Mouse (Mus musculus): ENCODE results near the gene Cyp2c54. TPM values are rescaled to one million over a fixed set of nuclear protein-coding genes. Genes with fewer than 3 reads are reported as not detected.

Gene Cyp2c54
- total RNA-seq (2023), result not detected in 2 replicates

GRCm38 (mm10) chr19:40073701-40074100 is at the start of gene Cyp2c54:
Cyp2c54 (minus strand) TSS chr19:40073827.

GRCm38 (mm10) chr19:40089421-40089820 is 15.8 kb upstream of the Cyp2c54 start, which contains the start of gene Cyp2c50:
Cyp2c50 (plus strand) TSS chr19:40089688.

GRCm38 (mm10) chr19:39992140-39992539 is 81.5 kb downstream of the Cyp2c54 start, which contains the start of gene Cyp2c37:
Cyp2c37 (plus strand) TSS chr19:39992424.

Other genes with a start within 250 kb of the Cyp2c54 start
- not detected in 2 replicates for gene Cyp2c69, start 187.0 kb downstream of the Cyp2c54 start, total RNA-seq (2023)
- gene Cyp2c37, start 81.4 kb downstream of the Cyp2c54 start, total RNA-seq (2023), result not detected in 2 replicates
- gene Cyp2c50, start 15.9 kb upstream of the Cyp2c54 start, total RNA-seq (2023), result not detected in 2 replicates
- not detected in 2 replicates for gene Cyp2c70, start 113.5 kb upstream of the Cyp2c54 start, total RNA-seq (2023)
- gene Pdlim1, start 198.0 kb upstream of the Cyp2c54 start, total RNA-seq (2023), result 31.2 and 37.4 TPM in 2 replicates